In genomic region chr5:59103358-59104077, GRCm38 (mm10) we compare ENCODE assay signal across 18 mouse cellular contexts.
DNase-seq lines count a peak whose midpoint lies in the region; ATAC-seq and TF ChIP-seq lines count a peak whose summit lies in the region.
"Had no signal": no experiment of that assay in that cellular context is flagged by ENCODE, and none has a peak within 500 bp of the region (broad histone marks: within the 10 kb centered on the region; RNA-seq: fewer than 3 reads in every experiment).

No protein-coding gene starts in this region.

- intact Hi-C loops in left cerebral cortex, adult 2 months (cut with DNase I) = no loop called here

- WGBS in intestine, embryonic 15.5 days = 47% methylated on average over 4 of the region's 4 CpGs
- WGBS in intestine, postnatal 0 days = 37% methylated on average over 4 of the region's 4 CpGs
- 90% methylated on average over 4 of the region's 4 CpGs for WGBS in forebrain, embryonic 10.5 days

- DNase-seq in left cerebral cortex, adult 2 months (ENCODE audit: extremely low spot score in 1 of 2, low spot score in 2 of 2) = no peak
- no peak for DNase-seq in natural killer cell, adult 2 months (ENCODE audit: low spot score in 2 of 2)
- no peak for DNase-seq in forebrain, embryonic 10.5 days (ENCODE audit: extremely low spot score, low spot score)
- DNase-seq: adrenal gland, adult 2 months; adrenal gland, postnatal 10 days; adrenal gland, postnatal 25 days; cerebellum, adult 11 months; cerebellum, adult 2 months; cerebellum, adult 9-10 months; cerebellum, postnatal 10 days; cerebellum, postnatal 25 days had no signal

- H3K9me3 ChIP-seq in intestine, embryonic 15.5 days = no peaks in the 10 kb centered on the region
- H3K9me3 ChIP-seq in intestine, postnatal 0 days (ENCODE audit: control insufficient read depth) = no peaks in the 10 kb centered on the region
- H3K9me3 ChIP-seq in forebrain, embryonic 10.5 days = no peaks in the 10 kb centered on the region
- H3K9me3 ChIP-seq: embryonic facial prominence, embryonic 10.5 days; embryonic facial prominence, embryonic 12.5 days; forebrain, embryonic 12.5 days had no signal

- no peak for TF ChIP-seq CTCF in intestine, postnatal 0 days (IDR thresholded peaks at IDR 0.05; ENCODE audit: low read depth)
- no peak for TF ChIP-seq CTCF in left cerebral cortex, adult 2 months (IDR thresholded peaks at IDR 0.05)

- no peaks in the 10 kb centered on the region for H3K36me3 ChIP-seq in intestine, embryonic 15.5 days
- H3K36me3 ChIP-seq in intestine, postnatal 0 days (ENCODE audit: control insufficient read depth, insufficient read depth) = no peaks in the 10 kb centered on the region
- H3K36me3 ChIP-seq in forebrain, embryonic 10.5 days (replicated peaks) = no peaks in the 10 kb centered on the region
- H3K36me3 ChIP-seq: embryonic facial prominence, embryonic 10.5 days; embryonic facial prominence, embryonic 12.5 days; forebrain, embryonic 12.5 days had no signal

- H3K4me1 ChIP-seq in intestine, embryonic 15.5 days (replicated peaks) = no peaks in the 10 kb centered on the region
- no peaks in the 10 kb centered on the region for H3K4me1 ChIP-seq in intestine, postnatal 0 days (replicated peaks; ENCODE audit: control insufficient read depth, insufficient read depth, low read length)
- H3K4me1 ChIP-seq in forebrain, embryonic 10.5 days = no peaks in the 10 kb centered on the region
- H3K4me1 ChIP-seq: embryonic facial prominence, embryonic 10.5 days; embryonic facial prominence, embryonic 12.5 days; forebrain, embryonic 12.5 days had no signal

- H3K4me2 ChIP-seq in intestine, embryonic 15.5 days (replicated peaks) = no peak overlapping the region
- H3K4me2 ChIP-seq in intestine, postnatal 0 days (replicated peaks; ENCODE audit: low read depth) = no peak overlapping the region
- H3K4me2 ChIP-seq: embryonic facial prominence, embryonic 12.5 days; forebrain, embryonic 12.5 days had no signal

- peak; percentile 97 for ATAC-seq in intestine, embryonic 15.5 days
- ATAC-seq in intestine, postnatal 0 days = peak; percentile 57; the same call in 1 of the 2 replicates
- ATAC-seq: forebrain, embryonic 14.5 days; forebrain, embryonic 16.5 days had no signal

- H3K9ac ChIP-seq in intestine, embryonic 15.5 days = no peak overlapping the region
- H3K9ac ChIP-seq in intestine, postnatal 0 days (ENCODE audit: low read depth, low read length) = no peak overlapping the region
- H3K9ac ChIP-seq: embryonic facial prominence, embryonic 12.5 days; forebrain, embryonic 12.5 days had no signal

- no peak overlapping the region for H3K27ac ChIP-seq in intestine, embryonic 15.5 days
- H3K27ac ChIP-seq in intestine, postnatal 0 days (ENCODE audit: low read depth, low read length) = no peak overlapping the region
- H3K27ac ChIP-seq in left cerebral cortex, adult 2 months = no peak overlapping the region
- no peak overlapping the region for H3K27ac ChIP-seq in forebrain, embryonic 10.5 days
- H3K27ac ChIP-seq: embryonic facial prominence, embryonic 10.5 days; embryonic facial prominence, embryonic 12.5 days; forebrain, embryonic 12.5 days had no signal

- H3K27me3 ChIP-seq in intestine, embryonic 15.5 days (replicated peaks) = no peaks in the 10 kb centered on the region
- H3K27me3 ChIP-seq in intestine, postnatal 0 days (replicated peaks; ENCODE audit: control insufficient read depth, insufficient read depth, low read length) = no peaks in the 10 kb centered on the region
- H3K27me3 ChIP-seq in forebrain, embryonic 10.5 days (ENCODE audit: poor library complexity, severe bottlenecking) = no peaks in the 10 kb centered on the region
- H3K27me3 ChIP-seq: embryonic facial prominence, embryonic 12.5 days; forebrain, embryonic 12.5 days had no signal

- no peak overlapping the region for H3K4me3 ChIP-seq in intestine, embryonic 15.5 days (replicated peaks)
- H3K4me3 ChIP-seq in intestine, postnatal 0 days (ENCODE audit: low read depth, low read length) = no peak overlapping the region
- no peak overlapping the region for H3K4me3 ChIP-seq in left cerebral cortex, adult 2 months
- no peak overlapping the region for H3K4me3 ChIP-seq in forebrain, embryonic 10.5 days
- H3K4me3 ChIP-seq: embryonic facial prominence, embryonic 10.5 days; embryonic facial prominence, embryonic 12.5 days; forebrain, embryonic 12.5 days had no signal
